Mouse (Mus musculus) intestine, embryonic 14.5 days (tissue): Measurements from ENCODE around the gene Gm38392. TPM values are rescaled to one million over a fixed set of nuclear protein-coding genes. Genes with fewer than 3 reads are reported as not detected.

ENCODE experiments used
- ATAC-seq: fragments of 200-750 bp; cut with Nextera tagmentation; replicated peaks from 2 replicates; pipeline ENCODE4 v1.8.0; 2017; ENCODE audit warnings: low read depth, moderate number of reproducible peaks, moderate TSS enrichment, moderate library complexity; ENCODE audit not compliant: low FRiP score, low TSS enrichment
- DNase-seq: peaks from one replicate; pipeline ENCODE4 v3.0.0-alpha.2; 2018; ENCODE audit warnings: low spot score
- H3K27ac ChIP-seq: fragments of 300-500 bp; sonication (generic); 2 replicates; pipeline ENCODE4 v1.5.1; 2014; ENCODE audit warnings: low read depth, mild to moderate bottlenecking, control low read depth
- H3K27me3 ChIP-seq: fragments of 300-500 bp; sonication (generic); replicated peaks from 2 replicates; pipeline ENCODE4 v1.6.1; 2014; ENCODE audit warnings: low read length, control low read depth; ENCODE audit not compliant: control insufficient read depth, insufficient read depth
- H3K36me3 ChIP-seq: fragments of 300-500 bp; sonication (generic); 2 replicates; pipeline ENCODE4 v1.6.1; 2014; ENCODE audit warnings: low read length, control low read depth; ENCODE audit not compliant: control insufficient read depth, insufficient read depth
- H3K4me1 ChIP-seq: fragments of 300-500 bp; sonication (generic); replicated peaks from 2 replicates; pipeline ENCODE4 v1.6.1; 2014; ENCODE audit warnings: low read length, control low read depth, mixed read lengths; ENCODE audit not compliant: control insufficient read depth, insufficient read depth
- H3K4me2 ChIP-seq: fragments of 300-500 bp; sonication (generic); 2 replicates; pipeline ENCODE4 v1.6.1; 2014; ENCODE audit warnings: low read length
- H3K4me3 ChIP-seq: fragments of 300-500 bp; sonication (generic); 2 replicates; pipeline ENCODE4 v1.5.1; 2014; ENCODE audit warnings: low read depth, low read length, control low read depth, mixed read lengths
- H3K9ac ChIP-seq: fragments of 300-500 bp; sonication (generic); 2 replicates; pipeline ENCODE4 v1.6.1; 2014; ENCODE audit warnings: mild to moderate bottlenecking, low read length
- H3K9me3 ChIP-seq: fragments of 300-500 bp; sonication (generic); 2 replicates; pipeline ENCODE4 v1.6.1; 2016; ENCODE audit warnings: low read length, control low read depth; ENCODE audit not compliant: control insufficient read depth
- WGBS: fragments of 180-500 bp; shearing (Covaris S2); extraction: QIAGEN DNeasy Blood & Tissue Kit; methylation state at CpG from one replicate; pipeline ENCODE4 v1.1.7; 2014; 5-methylcytosine and 5-hydroxymethylcytosine counted together
- polyA plus RNA-seq: library from polyadenylated mRNA; unstranded; fragments of >200 nt; fragmentation: Nextera tagmentation; extraction: Ambion mirVana; gene quantifications from 2 replicates; pipeline ENCODE4 v1.2.1, GENCODE M21; 2014

The Gm38392 gene
- polyA plus RNA-seq, 1 experiment from 2014 or later, result 0.28 TPM

- no peak overlapping the region for H3K27ac ChIP-seq
- 0% methylated on average over 8 of the region's 8 CpGs for WGBS
- ATAC-seq, result no peak
Measured at GRCm38 (mm10) chr3:88205563-88206491, 81.2 kb downstream of the Gm38392 start.

GRCm38 (mm10) chr3:88205176-88205562 lies 81.8 kb downstream of the Gm38392 start:
- H3K27ac ChIP-seq, result no peak overlapping the region
- 6% methylated on average over 4 of the region's 4 CpGs for WGBS
- DNase-seq (no peak), ATAC-seq (no peak)
- H3K4me3 ChIP-seq, result no peak overlapping the region
- 0 out of 2 replicates have a peak, but pooled peaks cover 8% of the 10 kb centered on the region for H3K4me1 ChIP-seq
- no peak overlapping the region for H3K4me2 ChIP-seq
- H3K9ac ChIP-seq, result no peak overlapping the region
- peaks cover 100% of the 10 kb centered on the region for H3K27me3 ChIP-seq
- no peaks in the 10 kb centered on the region for H3K36me3 ChIP-seq
- no peaks in the 10 kb centered on the region for H3K9me3 ChIP-seq

More at GRCm38 (mm10) chr3:88205563-88206491, 81.2 kb downstream of the Gm38392 start:
- no peaks in the 10 kb centered on the region for H3K9me3 ChIP-seq
- H3K36me3 ChIP-seq, result no peaks in the 10 kb centered on the region
- peaks cover 100% of the 10 kb centered on the region for H3K27me3 ChIP-seq
- no peak overlapping the region for H3K4me3 ChIP-seq
- no peak for DNase-seq
- H3K4me1 ChIP-seq, result 0 out of 2 replicates have a peak, but pooled peaks cover 4% of the 10 kb centered on the region
- H3K9ac ChIP-seq, result no peak overlapping the region
- H3K4me2 ChIP-seq, result no peak overlapping the region

- Histone ChIP-seq H3K4me1 (0 out of 2 replicates have a peak, but pooled peaks cover 8% of the 10 kb centered on the region), H3K36me3 (no peaks in the 10 kb centered on the region), H3K27me3 (peaks cover 100% of the 10 kb centered on the region), H3K4me2 (no peak overlapping the region), H3K9ac (no peak overlapping the region), H3K9me3 (no peaks in the 10 kb centered on the region), H3K27ac (no peak overlapping the region), H3K4me3 (no peak overlapping the region)
- 20% methylated on average over 1 of the region's 1 CpGs for WGBS
- ATAC-seq (no peak), DNase-seq (no peak)
Measured at GRCm38 (mm10) chr3:88204751-88205150, 82.3 kb downstream of the Gm38392 start.

- WGBS, result 4% methylated on average over 7 of the region's 7 CpGs
- DNase-seq (no peak), ATAC-seq (no peak)
- H3K36me3 ChIP-seq, result no peaks in the 10 kb centered on the region
- no peaks in the 10 kb centered on the region for H3K9me3 ChIP-seq
- H3K4me2 ChIP-seq, result no peak overlapping the region
- H3K4me1 ChIP-seq, result 0 out of 2 replicates have a peak, but pooled peaks cover 8% of the 10 kb centered on the region
- peaks cover 100% of the 10 kb centered on the region for H3K27me3 ChIP-seq
- H3K9ac ChIP-seq, result no peak overlapping the region
- no peak overlapping the region for H3K27ac ChIP-seq
- no peak overlapping the region for H3K4me3 ChIP-seq
Measured at GRCm38 (mm10) chr3:88203999-88204700, 82.9 kb downstream of the Gm38392 start.

- Histone ChIP-seq H3K4me1 (0 out of 2 replicates have a peak, but pooled peaks cover 8% of the 10 kb centered on the region), H3K36me3 (no peaks in the 10 kb centered on the region), H3K9ac (no peak overlapping the region), H3K4me3 (no peak overlapping the region), H3K27ac (no peak overlapping the region), H3K4me2 (no peak overlapping the region), H3K9me3 (no peaks in the 10 kb centered on the region), H3K27me3 (peaks cover 100% of the 10 kb centered on the region)
- ATAC-seq (no peak), DNase-seq (no peak)
- 16% methylated on average over 5 of the region's 5 CpGs for WGBS
Measured at GRCm38 (mm10) chr3:88203456-88203855, 83.6 kb downstream of the Gm38392 start.

- DNase-seq, result no peak
- no peaks in the 10 kb centered on the region for H3K36me3 ChIP-seq
- ATAC-seq, result no peak
- no peak overlapping the region for H3K4me2 ChIP-seq
- H3K4me3 ChIP-seq, result no peak overlapping the region
- H3K9me3 ChIP-seq, result no peaks in the 10 kb centered on the region
- H3K9ac ChIP-seq, result no peak overlapping the region
- WGBS, result 10% methylated on average over 6 of the region's 6 CpGs
- no peak overlapping the region for H3K27ac ChIP-seq
- peaks cover 100% of the 10 kb centered on the region for H3K27me3 ChIP-seq
- H3K4me1 ChIP-seq, result 0 out of 2 replicates have a peak, but pooled peaks cover 8% of the 10 kb centered on the region
Measured at GRCm38 (mm10) chr3:88202986-88203385, 84.0 kb downstream of the Gm38392 start.

GRCm38 (mm10) chr3:88201640-88202039 lies 85.4 kb downstream of the Gm38392 start:
- DNase-seq (no peak), ATAC-seq (no peak)
- 17% methylated on average over 5 of the region's 5 CpGs for WGBS
- Histone ChIP-seq H3K9me3 (no peaks in the 10 kb centered on the region), H3K9ac (no peak overlapping the region), H3K4me3 (no peak overlapping the region), H3K27ac (no peak overlapping the region), H3K4me1 (0 out of 2 replicates have a peak, but pooled peaks cover 8% of the 10 kb centered on the region), H3K27me3 (peaks cover 100% of the 10 kb centered on the region), H3K36me3 (no peaks in the 10 kb centered on the region), H3K4me2 (no peak overlapping the region)

GRCm38 (mm10) chr3:88200972-88201330 lies 86.1 kb downstream of the Gm38392 start:
- no peak overlapping the region for H3K9ac ChIP-seq
- H3K36me3 ChIP-seq, result no peaks in the 10 kb centered on the region

More at GRCm38 (mm10) chr3:88200972-88201330, 86.1 kb downstream of the Gm38392 start:
- peak overlapping the region; percentile 47 for H3K4me2 ChIP-seq
- H3K9me3 ChIP-seq, result no peaks in the 10 kb centered on the region
- peak overlapping the region; percentile 21 for H3K4me3 ChIP-seq
- DNase-seq, result no peak
- under 1% methylated on average over 30 of the region's 37 CpGs for WGBS
- peaks cover 100% of the 10 kb centered on the region for H3K27me3 ChIP-seq
- ATAC-seq, result no peak
- H3K27ac ChIP-seq, result no peak overlapping the region
- 0 out of 2 replicates have a peak, but pooled peaks cover 8% of the 10 kb centered on the region for H3K4me1 ChIP-seq
